Mouse (Mus musculus): ENCODE measurements around the gene Amigo1. TPM values are rescaled to one million over a fixed set of nuclear protein-coding genes. Genes with fewer than 3 reads are reported as not detected.

Gene Amigo1
- polyA plus RNA-seq, 1 experiment from 2014 or later = 9.8 TPM

Other genes starting within 250 kb of the Amigo1 start
- 10.5 and 10.6 TPM in 2 replicates for gene Gstm6, start 242.6 kb upstream of the Amigo1 start, polyA plus RNA-seq (2015; fragmentation: Nextera tagmentation; extraction: Ambion mirVana)
- gene Gstm3, start 217.1 kb upstream of the Amigo1 start, polyA plus RNA-seq (2015; fragmentation: Nextera tagmentation; extraction: Ambion mirVana) = not detected in 2 replicates
- 11.1 and 11.8 TPM in 2 replicates for gene Gstm2, start 199.9 kb upstream of the Amigo1 start, polyA plus RNA-seq (2015; fragmentation: Nextera tagmentation; extraction: Ambion mirVana)
- 169 and 263 TPM in 2 replicates for gene Gstm1, start 168.4 kb upstream of the Amigo1 start, polyA plus RNA-seq (2015; fragmentation: Nextera tagmentation; extraction: Ambion mirVana)
- 20.1 and 22.9 TPM in 2 replicates for gene Gstm4, start 141.4 kb upstream of the Amigo1 start, polyA plus RNA-seq (2015; fragmentation: Nextera tagmentation; extraction: Ambion mirVana)
- gene Ampd2, start 99.7 kb upstream of the Amigo1 start, polyA plus RNA-seq (2015; fragmentation: Nextera tagmentation; extraction: Ambion mirVana) = 63.6 and 68.0 TPM in 2 replicates
- gene Gnat2, start 93.5 kb upstream of the Amigo1 start, polyA plus RNA-seq (2015; fragmentation: Nextera tagmentation; extraction: Ambion mirVana) = 0.22 and 0.28 TPM in 2 replicates
- 116 and 126 TPM in 2 replicates for gene Gnai3, start 40.2 kb upstream of the Amigo1 start, polyA plus RNA-seq (2015; fragmentation: Nextera tagmentation; extraction: Ambion mirVana)
- gene Gpr61, start 31.5 kb upstream of the Amigo1 start, polyA plus RNA-seq (2015; fragmentation: Nextera tagmentation; extraction: Ambion mirVana) = 8.4 and 10.6 TPM in 2 replicates
- 2.7 and 3.9 TPM in 2 replicates for gene Cyb561d1, start 14.9 kb downstream of the Amigo1 start, polyA plus RNA-seq (2015; fragmentation: Nextera tagmentation; extraction: Ambion mirVana)
- gene Atxn7l2, start 24.6 kb downstream of the Amigo1 start, polyA plus RNA-seq (2015; fragmentation: Nextera tagmentation; extraction: Ambion mirVana) = 19.6 and 21.4 TPM in 2 replicates
- gene Sypl2, start 40.3 kb downstream of the Amigo1 start, polyA plus RNA-seq (2015; fragmentation: Nextera tagmentation; extraction: Ambion mirVana) = 0.35 and 1.4 TPM in 2 replicates
- gene Psma5, start 70.6 kb downstream of the Amigo1 start, polyA plus RNA-seq (2015; fragmentation: Nextera tagmentation; extraction: Ambion mirVana) = 235 and 246 TPM in 2 replicates
- 9.4 and 11.6 TPM in 2 replicates for gene Sort1, start 97.7 kb downstream of the Amigo1 start, polyA plus RNA-seq (2015; fragmentation: Nextera tagmentation; extraction: Ambion mirVana)
- 0.11 TPM in 1 of 2 replicates, not detected in the other for gene Mybphl, start 178.6 kb downstream of the Amigo1 start, polyA plus RNA-seq (2015; fragmentation: Nextera tagmentation; extraction: Ambion mirVana)
- gene Psrc1, start 197.5 kb downstream of the Amigo1 start, polyA plus RNA-seq (2015; fragmentation: Nextera tagmentation; extraction: Ambion mirVana) = 10.8 and 11.1 TPM in 2 replicates
- gene Celsr2, start 229.2 kb downstream of the Amigo1 start, polyA plus RNA-seq (2015; fragmentation: Nextera tagmentation; extraction: Ambion mirVana) = 34.5 and 34.7 TPM in 2 replicates

Data from hindbrain, embryonic 16.5 days (tissue).